Mouse (Mus musculus): Measurements from ENCODE around the gene Gm6034. TPM values are rescaled to one million over a fixed set of nuclear protein-coding genes. Genes with fewer than 3 reads are reported as not detected.
"Not testable (repeated sequence)": the region's sequence is repeated elsewhere in the genome, so short reads cannot be mapped to it uniquely, and the experiment has no call there.

Gene Gm6034
- polyA plus RNA-seq, 1 experiment = not detected

- Histone ChIP-seq H3K4me3 (replicated peaks) (no peak overlapping the region), H3K27me3 (ENCODE audit: control insufficient read depth) (0 out of 2 replicates have a peak, but pooled peaks cover 2% of the 10 kb centered on the region), H3K4me1 (ENCODE audit: control insufficient read depth) (no peaks in the 10 kb centered on the region)
Observed at GRCm38 (mm10) chr17:36093936-36094335, 51.2 kb downstream of the Gm6034 start.

GRCm38 (mm10) chr17:36099603-36100002 lies 56.8 kb downstream of the Gm6034 start:
- not testable (repeated sequence) for H3K27me3 ChIP-seq (ENCODE audit: control insufficient read depth); H3K4me3 ChIP-seq (replicated peaks); H3K9me3 ChIP-seq (ENCODE audit: control insufficient read depth, low read length); H3K36me3 ChIP-seq (ENCODE audit: control insufficient read depth); H3K4me1 ChIP-seq (ENCODE audit: control insufficient read depth)

More at GRCm38 (mm10) chr17:36093936-36094335, 51.2 kb downstream of the Gm6034 start:
- H3K36me3 ChIP-seq (ENCODE audit: control insufficient read depth) = no peaks in the 10 kb centered on the region
- TF ChIP-seq TAL1 (IDR thresholded peaks at IDR 0.05; ENCODE audit: low read length) (no peak), GATA1 (IDR thresholded peaks at IDR 0.05; ENCODE audit: low read length) (no peak)
- no peaks in the 10 kb centered on the region for H3K9me3 ChIP-seq (ENCODE audit: control insufficient read depth, low read length)

GRCm38 (mm10) chr17:36102091-36102490 lies 59.3 kb downstream of the Gm6034 start:
- H3K9me3 ChIP-seq (ENCODE audit: control insufficient read depth, low read length); H3K36me3 ChIP-seq (ENCODE audit: control insufficient read depth); H3K27me3 ChIP-seq (ENCODE audit: control insufficient read depth); H3K4me3 ChIP-seq (replicated peaks); H3K4me1 ChIP-seq (ENCODE audit: control insufficient read depth): not testable (repeated sequence)

Other genes starting within 250 kb of the Gm6034 start
- gene Ier3, start 221.3 kb upstream of the Gm6034 start, polyA plus RNA-seq (2012) = 14.0 and 14.8 TPM in 2 replicates
- gene Flot1, start 219.7 kb upstream of the Gm6034 start, polyA plus RNA-seq (2012) = 8.2 and 11.6 TPM in 2 replicates
- 56.9 and 99.3 TPM in 2 replicates for gene Tubb5, start 204.7 kb upstream of the Gm6034 start, polyA plus RNA-seq (2012)
- gene Mdc1, start 201.4 kb upstream of the Gm6034 start, polyA plus RNA-seq (2012) = 0.91 and 1.1 TPM in 2 replicates
- 1.7 and 2.8 TPM in 2 replicates for gene Nrm, start 181.6 kb upstream of the Gm6034 start, polyA plus RNA-seq (2012)
- gene Ppp1r18, start 177.4 kb upstream of the Gm6034 start, polyA plus RNA-seq (2012) = 0.31 and 0.37 TPM in 2 replicates
- gene Dhx16, start 163.1 kb upstream of the Gm6034 start, polyA plus RNA-seq (2012) = 5.0 and 5.2 TPM in 2 replicates
- gene 2310061I04Rik, start 145.5 kb upstream of the Gm6034 start, polyA plus RNA-seq (2012) = 6.9 and 7.1 TPM in 2 replicates
- gene Atat1, start 132.9 kb upstream of the Gm6034 start, polyA plus RNA-seq (2012) = 1.1 and 1.6 TPM in 2 replicates
- gene Mrps18b, start 126.6 kb upstream of the Gm6034 start, polyA plus RNA-seq (2012) = 0.45 and 0.85 TPM in 2 replicates
- 5.4 and 6.3 TPM in 2 replicates for gene Ppp1r10, start 126.5 kb upstream of the Gm6034 start, polyA plus RNA-seq (2012)
- gene Abcf1, start 73.2 kb upstream of the Gm6034 start, polyA plus RNA-seq (2012) = 14.0 and 24.6 TPM in 2 replicates
- 1.5 and 1.9 TPM in 2 replicates for gene Gnl1, start 63.1 kb upstream of the Gm6034 start, polyA plus RNA-seq (2012)
- 0.18 and 0.30 TPM in 2 replicates for gene Prr3, start 62.7 kb upstream of the Gm6034 start, polyA plus RNA-seq (2012)
- 0.91 and 0.98 TPM in 2 replicates for gene H2-T24, start 22.4 kb upstream of the Gm6034 start, polyA plus RNA-seq (2012)
- 3.7 and 5.0 TPM in 2 replicates for gene H2-T23, start 10.1 kb upstream of the Gm6034 start, polyA plus RNA-seq (2012)
- 0.12 and 0.14 TPM in 2 replicates for gene H2-T22, start 214 bp upstream of the Gm6034 start, polyA plus RNA-seq (2012)
- 0.07 TPM in 1 of 2 replicates, not detected in the other for gene Gm11127, start 15.4 kb downstream of the Gm6034 start, polyA plus RNA-seq (2012)
- gene Gm19684, start 78.7 kb downstream of the Gm6034 start, polyA plus RNA-seq (2012) = not detected in 2 replicates
- 0.08 TPM in 1 of 2 replicates, not detected in the other for gene Gm7030, start 86.5 kb downstream of the Gm6034 start, polyA plus RNA-seq (2012)
- gene Gm8909, start 125.6 kb downstream of the Gm6034 start, polyA plus RNA-seq (2012) = not detected in 2 replicates
- gene H2-T3, start 147.3 kb downstream of the Gm6034 start, polyA plus RNA-seq (2012) = not detected in 2 replicates
- 13.4 and 19.7 TPM in 2 replicates for gene Rpp21, start 215.1 kb downstream of the Gm6034 start, polyA plus RNA-seq (2012)
- gene Trim39, start 229.3 kb downstream of the Gm6034 start, polyA plus RNA-seq (2012) = 0.67 and 0.87 TPM in 2 replicates
- not detected in 2 replicates for gene H2-M10.2, start 243.5 kb downstream of the Gm6034 start, polyA plus RNA-seq (2012)